Mouse (Mus musculus) stomach, embryonic 14.5 days (tissue): ENCODE data around the gene Flna. TPM values are rescaled to one million over a fixed set of nuclear protein-coding genes. Genes with fewer than 3 reads are reported as not detected.
A peak's percentile ranks its signal among the peaks of the same experiment; 100 is the strongest.

ENCODE experiments used
- ATAC-seq: fragments of 200-750 bp; cut with Nextera tagmentation; 2 replicates; pipeline ENCODE4 v1.8.0; 2017; ENCODE audit warnings: low read depth, moderate TSS enrichment; ENCODE audit not compliant: insufficient number of reproducible peaks, insufficient read depth, low FRiP score
- H3K27ac ChIP-seq: fragments of 300-500 bp; sonication (generic); 2 replicates; pipeline ENCODE4 v1.5.1; 2014; ENCODE audit warnings: mild to moderate bottlenecking, low read length, moderate library complexity, mixed read lengths
- H3K27me3 ChIP-seq: fragments of 300-500 bp; sonication (generic); 2 replicates; pipeline ENCODE4 v1.6.1; 2014; ENCODE audit warnings: low read length, control low read depth, mixed read lengths; ENCODE audit not compliant: control insufficient read depth, insufficient read depth
- H3K36me3 ChIP-seq: fragments of 300-500 bp; sonication (generic); 2 replicates; pipeline ENCODE4 v1.6.1; 2014; ENCODE audit warnings: mild to moderate bottlenecking, control low read depth, low read length, moderate library complexity, mixed read lengths; ENCODE audit not compliant: control insufficient read depth, insufficient read depth
- H3K4me1 ChIP-seq: fragments of 300-500 bp; sonication (generic); 2 replicates; pipeline ENCODE4 v1.6.1; 2014; ENCODE audit warnings: low read length, control low read depth, mixed read lengths; ENCODE audit not compliant: control insufficient read depth, insufficient read depth
- H3K4me2 ChIP-seq: fragments of 300-500 bp; sonication (generic); replicated peaks from 2 replicates; pipeline ENCODE4 v1.6.1; 2014; ENCODE audit warnings: low read depth, low read length, control low read depth
- H3K4me3 ChIP-seq: fragments of 300-500 bp; sonication (generic); 2 replicates; pipeline ENCODE4 v1.5.1; 2014; ENCODE audit warnings: low read depth, low read length, control low read depth
- H3K9ac ChIP-seq: fragments of 300-500 bp; sonication (generic); replicated peaks from 2 replicates; pipeline ENCODE4 v1.6.1; 2014; ENCODE audit warnings: low read depth, mild to moderate bottlenecking, control low read depth, low read length, moderate library complexity, mixed read lengths
- H3K9me3 ChIP-seq: fragments of 300-500 bp; sonication (generic); 2 replicates; pipeline ENCODE4 v1.6.1; 2016; ENCODE audit warnings: low read depth, low read length, control low read depth; ENCODE audit not compliant: control insufficient read depth
- WGBS: fragments of 180-500 bp; shearing (Covaris S2); extraction: QIAGEN DNeasy Blood & Tissue Kit; methylation state at CpG from one replicate; pipeline ENCODE4 v1.1.7; 2014; 5-methylcytosine and 5-hydroxymethylcytosine counted together
- polyA plus RNA-seq: library from polyadenylated mRNA; unstranded; fragments of >200 nt; fragmentation: Nextera tagmentation; extraction: Ambion mirVana; gene quantifications from 2 replicates; pipeline ENCODE4 v1.2.1, GENCODE M21; 2014

Gene Flna
- polyA plus RNA-seq, 1 experiment from 2014 or later = 515 TPM

GRCm38 (mm10) chrX:74254888-74255565, 5.4 kb upstream of the Flna start:
- H3K27ac ChIP-seq = peak overlapping the region; percentile 88
- no peaks in the 10 kb centered on the region for H3K4me1 ChIP-seq
- H3K36me3 ChIP-seq = peaks cover 3% of the 10 kb centered on the region
- no peaks in the 10 kb centered on the region for H3K9me3 ChIP-seq
- peak overlapping the region; percentile 63 for H3K9ac ChIP-seq
- peak; percentile 43; the same call in 1 of the 2 replicates for ATAC-seq
- peak overlapping the region; percentile 55 for H3K4me2 ChIP-seq
- H3K4me3 ChIP-seq = peak overlapping the region; percentile 52
- H3K27me3 ChIP-seq = no peaks in the 10 kb centered on the region
- 26% methylated on average over 30 of the region's 31 CpGs for WGBS

DNA sequence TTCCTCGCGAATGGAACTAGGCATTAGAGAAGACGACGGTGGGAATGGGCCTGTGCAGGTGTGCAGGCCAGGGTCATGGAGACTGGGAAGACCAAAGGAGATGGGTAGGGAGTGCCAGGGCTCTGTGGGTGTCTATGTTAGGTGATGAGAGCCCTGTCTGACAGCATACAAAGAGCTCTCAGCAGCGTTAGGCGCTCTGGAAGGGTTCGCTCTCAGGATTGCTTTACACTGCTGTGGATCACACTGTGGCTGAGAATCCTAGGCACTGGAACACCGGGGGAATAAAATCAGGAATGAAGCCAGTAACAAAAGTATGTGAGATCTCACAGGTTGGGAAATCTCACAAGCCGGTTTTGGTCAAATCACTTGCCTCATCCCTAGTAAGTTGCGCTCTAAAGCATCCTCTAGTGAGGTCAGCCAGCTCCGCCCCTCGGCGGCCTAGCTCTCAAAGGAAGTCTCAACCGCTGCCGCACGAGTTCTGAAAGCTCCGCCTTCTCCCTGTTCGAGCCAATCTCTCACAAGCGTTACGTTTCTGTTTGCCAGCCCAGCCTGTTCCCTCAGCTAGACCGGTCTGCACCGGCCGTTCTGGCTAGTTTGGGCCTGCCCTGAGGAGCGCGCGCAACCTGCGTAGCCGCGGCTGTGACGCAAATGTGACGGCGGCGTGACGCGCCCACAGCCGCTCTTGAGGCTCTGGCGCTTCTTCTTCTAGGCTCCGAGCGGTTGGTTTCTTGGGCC, 4.7 kb upstream of the Flna start, which contains the start of gene Emd:
Gene Emd, plus strand, starts transcription at position 535 of the 735 bp plus-strand sequence.
- H3K9ac ChIP-seq = peak within 1 kb of the TSS; percentile 63
- ATAC-seq = peak; percentile 95
- WGBS = 24% methylated on average over 39 of the region's 39 CpGs

GRCm38 (mm10) chrX:74248651-74249050, 969 bp downstream of the Flna start:
- Histone ChIP-seq H3K9ac (0 out of 2 replicates have a peak overlapping the region, but pooled peaks have one; percentile 29), H3K36me3 (no peaks in the 10 kb centered on the region; the same call in 1 of the 2 replicates), H3K9me3 (no peaks in the 10 kb centered on the region), H3K4me3 (peak overlapping the region; percentile 31), H3K4me1 (no peaks in the 10 kb centered on the region), H3K27ac (peak overlapping the region; percentile 84), H3K4me2 (peak overlapping the region; percentile 43), H3K27me3 (no peaks in the 10 kb centered on the region)
- 16% methylated on average over 3 of the region's 3 CpGs for WGBS
- peak; percentile 23; the same call in 1 of the 2 replicates for ATAC-seq

More for the DNA sequence above, 4.7 kb upstream of the Flna start, which contains the start of gene Emd:
- H3K4me2 ChIP-seq = peak within 1 kb of the TSS; percentile 55
- H3K27ac ChIP-seq = peak within 1 kb of the TSS; percentile 88
- no peaks in the 10 kb centered on the region for H3K4me1 ChIP-seq
- peak within 1 kb of the TSS; percentile 52 for H3K4me3 ChIP-seq
- H3K36me3 ChIP-seq = peaks cover 3% of the 10 kb centered on the region
- no peaks in the 10 kb centered on the region for H3K27me3 ChIP-seq
- H3K9me3 ChIP-seq = no peaks in the 10 kb centered on the region

DNA sequence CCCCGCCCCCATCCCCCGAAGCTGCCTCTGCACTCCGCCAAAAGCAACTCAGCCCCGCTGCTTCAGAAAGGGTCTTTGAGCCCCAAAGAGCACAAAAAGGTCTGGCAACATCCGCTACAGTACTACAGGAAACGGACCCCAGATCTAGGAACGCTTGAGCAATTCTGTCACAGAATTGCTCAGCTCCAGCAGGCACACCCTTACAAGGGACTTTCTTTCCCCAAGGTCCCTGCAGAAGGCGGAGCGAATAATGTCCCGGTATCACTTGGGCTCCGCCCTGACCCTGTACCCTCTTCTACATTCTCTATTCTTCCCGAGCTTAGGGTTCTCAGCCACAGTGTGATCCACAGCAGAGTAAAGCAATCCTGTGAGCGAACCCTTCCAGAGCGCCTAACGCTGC, 2.9 kb downstream of the Flna start:
- no peaks in the 10 kb centered on the region for H3K4me1 ChIP-seq
- 21% methylated on average over 15 of the region's 15 CpGs for WGBS
- peaks cover 18% of the 10 kb centered on the region for H3K36me3 ChIP-seq
- H3K9ac ChIP-seq = 0 out of 2 replicates have a peak overlapping the region, but pooled peaks have one; percentile 36
- H3K4me2 ChIP-seq = peak overlapping the region; percentile 41
- peak overlapping the region; percentile 90 for H3K27ac ChIP-seq
- peak; percentile 7; the same call in 1 of the 2 replicates for ATAC-seq
- no peaks in the 10 kb centered on the region for H3K9me3 ChIP-seq
- no peaks in the 10 kb centered on the region for H3K27me3 ChIP-seq
- peak overlapping the region; percentile 52 for H3K4me3 ChIP-seq

- peak overlapping the region; percentile 90 for H3K27ac ChIP-seq
- H3K9me3 ChIP-seq = no peaks in the 10 kb centered on the region
- peak; percentile 88 for ATAC-seq
- H3K36me3 ChIP-seq = peaks cover 23% of the 10 kb centered on the region
- H3K4me3 ChIP-seq = peak overlapping the region; percentile 52
- H3K9ac ChIP-seq = peak overlapping the region; percentile 65
- no peaks in the 10 kb centered on the region for H3K27me3 ChIP-seq
- H3K4me2 ChIP-seq = peak overlapping the region; percentile 60; the same call in 1 of the 2 replicates
- H3K4me1 ChIP-seq = no peaks in the 10 kb centered on the region
- WGBS = 21% methylated on average over 38 of the region's 38 CpGs
Measured at GRCm38 (mm10) chrX:74246213-74246681, 3.4 kb downstream of the Flna start.

DNA sequence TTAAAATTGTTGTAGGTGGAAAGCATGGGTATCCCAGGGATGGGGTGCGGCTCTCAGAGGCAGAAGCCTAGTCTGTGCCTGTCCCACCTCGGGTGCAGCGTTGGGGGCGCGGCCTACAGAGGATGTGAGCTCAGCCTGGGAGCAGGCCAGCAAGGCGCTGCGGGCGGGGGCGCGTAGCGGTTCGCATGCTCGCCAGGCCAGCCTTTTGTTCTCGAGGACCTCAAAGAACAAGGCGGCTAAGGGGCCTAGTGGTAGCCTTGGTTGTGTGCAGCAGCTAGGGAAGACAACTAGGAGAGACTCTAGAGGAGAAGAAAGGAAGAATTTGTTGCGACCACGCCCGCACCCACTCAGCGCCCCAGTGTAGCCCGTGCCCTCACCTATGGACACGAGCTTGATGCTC, 3.9 kb downstream of the Flna start:
- peak overlapping the region; percentile 90 for H3K27ac ChIP-seq
- H3K4me2 ChIP-seq = peak overlapping the region; percentile 60
- no peaks in the 10 kb centered on the region for H3K9me3 ChIP-seq
- H3K27me3 ChIP-seq = no peaks in the 10 kb centered on the region
- H3K36me3 ChIP-seq = peaks cover 28% of the 10 kb centered on the region
- H3K9ac ChIP-seq = peak overlapping the region; percentile 65
- ATAC-seq = 0 out of 2 replicates have a peak, but pooled peaks have one; percentile 47
- peak overlapping the region; percentile 52 for H3K4me3 ChIP-seq
- WGBS = 23% methylated on average over 21 of the region's 21 CpGs
- H3K4me1 ChIP-seq = no peaks in the 10 kb centered on the region

DNA sequence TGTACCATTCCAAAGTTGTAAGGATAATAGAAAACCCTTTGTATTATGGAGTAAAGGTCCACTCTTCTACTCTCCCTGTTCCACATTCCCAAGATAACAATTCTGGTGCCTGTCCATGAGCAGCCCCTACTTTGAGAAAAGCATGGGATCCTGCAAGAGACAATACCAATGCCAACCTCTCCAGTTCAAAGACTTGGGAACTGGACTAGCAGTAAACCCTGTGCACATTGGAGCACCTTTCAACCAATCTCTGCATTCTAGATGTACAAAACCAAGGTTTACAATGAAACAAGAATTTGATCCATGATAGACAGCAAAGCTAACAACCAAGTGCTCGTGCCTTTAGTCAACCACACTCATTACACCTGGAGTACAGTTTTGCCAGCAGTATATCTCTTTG, 4.5 kb downstream of the Flna start:
- H3K4me1 ChIP-seq = no peaks in the 10 kb centered on the region
- H3K27me3 ChIP-seq = no peaks in the 10 kb centered on the region
- H3K4me2 ChIP-seq = peak overlapping the region; percentile 60
- H3K9me3 ChIP-seq = no peaks in the 10 kb centered on the region
- peak overlapping the region; percentile 90 for H3K27ac ChIP-seq
- peak overlapping the region; percentile 65 for H3K9ac ChIP-seq
- peaks cover 32% of the 10 kb centered on the region for H3K36me3 ChIP-seq
- ATAC-seq = no peak
- H3K4me3 ChIP-seq = peak overlapping the region; percentile 52
- WGBS = 17% methylated on average over 1 of the region's 1 CpGs

- Histone ChIP-seq H3K36me3 (peaks cover 37% of the 10 kb centered on the region), H3K4me3 (peak overlapping the region; percentile 52), H3K27ac (peak overlapping the region; percentile 90; the same call in 1 of the 2 replicates), H3K4me2 (peak overlapping the region; percentile 60), H3K4me1 (no peaks in the 10 kb centered on the region), H3K9me3 (no peaks in the 10 kb centered on the region), H3K27me3 (no peaks in the 10 kb centered on the region), H3K9ac (peak overlapping the region; percentile 65)
- WGBS = 31% methylated on average over 3 of the region's 3 CpGs
- peak; percentile 70 for ATAC-seq
Measured at GRCm38 (mm10) chrX:74244614-74245083, 5.0 kb downstream of the Flna start.
